Comparison of ENCODE assay signal across 8 mouse cellular contexts in genomic region chr2:25396597-25396983, GRCm38 (mm10). TPM values are rescaled to one million over a fixed set of nuclear protein-coding genes. Genes with fewer than 3 reads are reported as not detected.
DNase-seq lines count a peak whose midpoint lies in the region; ATAC-seq lines count a peak whose summit lies in the region.
"Had no signal": no experiment of that assay in that cellular context is flagged by ENCODE, and none has a peak within 500 bp of the region (broad histone marks: within the 10 kb centered on the region; RNA-seq: fewer than 3 reads in every experiment).

No protein-coding gene starts in this region.

- peaks cover 13% of the 10 kb centered on the region for H3K4me1 ChIP-seq in lung, embryonic 16.5 days (replicated peaks; ENCODE audit: control insufficient read depth, insufficient read depth, low read length)
- H3K4me1 ChIP-seq in stomach, embryonic 14.5 days (ENCODE audit: control insufficient read depth, insufficient read depth, low read length), result peaks cover 17% of the 10 kb centered on the region; the same call in 1 of the 2 replicates

- intact Hi-C loops in heart, postnatal 36 days (cut with DNase I), result loop anchor here (5.0 kb wide), 1 partner anchor 114 kb away; no protein-coding TSS in a partner anchor

- no peaks in the 10 kb centered on the region for H3K36me3 ChIP-seq in lung, embryonic 16.5 days (ENCODE audit: control insufficient read depth, insufficient read depth, low read length)
- H3K36me3 ChIP-seq in stomach, embryonic 14.5 days (ENCODE audit: control insufficient read depth, insufficient read depth, low read length), result no peaks in the 10 kb centered on the region

- H3K4me3 ChIP-seq in lung, embryonic 16.5 days (ENCODE audit: low read length), result peak overlapping the region; percentile 52; the same call in 1 of the 2 replicates
- peak overlapping the region; percentile 36 for H3K4me3 ChIP-seq in stomach, embryonic 14.5 days (ENCODE audit: low read depth, low read length)

- 29% methylated on average over 3 of the region's 3 CpGs for WGBS in lung, embryonic 16.5 days
- WGBS in stomach, embryonic 14.5 days, result 42% methylated on average over 3 of the region's 3 CpGs

- no peak overlapping the region for H3K27ac ChIP-seq in lung, embryonic 16.5 days (ENCODE audit: low read length)
- no peak overlapping the region for H3K27ac ChIP-seq in stomach, embryonic 14.5 days (ENCODE audit: low read length)

- no peak for DNase-seq in lung, postnatal 10 days
- peak; percentile 69 to 78 for DNase-seq in cerebellum, postnatal 36 days
- DNase-seq in heart, postnatal 36 days, result peak; percentile 58 to 63
- no peak for DNase-seq in spleen, postnatal 36 days (ENCODE audit: low spot score in 2 of 2)
- no peak for DNase-seq in right cerebral cortex, postnatal 14 days

- no peaks in the 10 kb centered on the region for H3K9me3 ChIP-seq in lung, embryonic 16.5 days (ENCODE audit: control insufficient read depth, low read length)
- no peaks in the 10 kb centered on the region for H3K9me3 ChIP-seq in stomach, embryonic 14.5 days (ENCODE audit: control insufficient read depth, low read depth, low read length)

- peak overlapping the region; percentile 88 for H3K4me2 ChIP-seq in lung, embryonic 16.5 days (ENCODE audit: low read depth, low read length)
- peak overlapping the region; percentile 73 for H3K4me2 ChIP-seq in stomach, embryonic 14.5 days (replicated peaks; ENCODE audit: low read depth, low read length)

- H3K27me3 ChIP-seq in lung, embryonic 16.5 days (ENCODE audit: control insufficient read depth, insufficient read depth, low read depth, low read length), result peaks cover 44% of the 10 kb centered on the region
- peaks cover 22% of the 10 kb centered on the region; the same call in 1 of the 2 replicates for H3K27me3 ChIP-seq in stomach, embryonic 14.5 days (ENCODE audit: control insufficient read depth, insufficient read depth, low read length)

- no peak overlapping the region; the same call in 1 of the 2 replicates for H3K9ac ChIP-seq in lung, embryonic 16.5 days (ENCODE audit: low read length)
- H3K9ac ChIP-seq in stomach, embryonic 14.5 days (replicated peaks; ENCODE audit: low read depth, low read length), result no peak overlapping the region

- ATAC-seq in lung, embryonic 16.5 days (ENCODE audit: low read depth), result no peak
- ATAC-seq in stomach, embryonic 14.5 days (ENCODE audit: insufficient number of reproducible peaks, insufficient read depth, low FRiP score, low read depth), result no peak

RNA-seq across cellular contexts. Expression of gene Entpd2, which starts 0.9 kb away (rescaled TPM):
- polyA plus RNA-seq in lung, embryonic 16.5 days (2015; fragmentation: Nextera tagmentation; extraction: Ambion mirVana), result 3.6 and 4.8 TPM in 2 replicates
- 10 to 100 TPM; 14.5 to 15.4 TPM for total RNA-seq in heart, postnatal 36 days (2021)
- polyA plus RNA-seq in stomach, embryonic 14.5 days (2014; fragmentation: Nextera tagmentation; extraction: Ambion mirVana), result 8.0 and 9.0 TPM in 2 replicates
- polyA plus RNA-seq: limb, embryonic 11.5 days had no signal

RNA-seq across cellular contexts. Expression of gene Npdc1, which starts 2.6 kb away (rescaled TPM):
- polyA plus RNA-seq in lung, embryonic 16.5 days (2015; fragmentation: Nextera tagmentation; extraction: Ambion mirVana), result 31.6 and 36.5 TPM in 2 replicates
- 10 to 100 TPM; 27.3 to 27.8 TPM for total RNA-seq in heart, postnatal 36 days (2021)
- polyA plus RNA-seq in stomach, embryonic 14.5 days (2014; fragmentation: Nextera tagmentation; extraction: Ambion mirVana), result 48.3 and 53.7 TPM in 2 replicates

RNA-seq across cellular contexts. Expression of gene Sapcd2, which starts 24.5 kb away (rescaled TPM):
- 39.0 and 39.3 TPM in 2 replicates for polyA plus RNA-seq in lung, embryonic 16.5 days (2015; fragmentation: Nextera tagmentation; extraction: Ambion mirVana)
- total RNA-seq in heart, postnatal 36 days (2021), result under 1 TPM; 0.46 to 0.56 TPM
- polyA plus RNA-seq in stomach, embryonic 14.5 days (2014; fragmentation: Nextera tagmentation; extraction: Ambion mirVana), result 31.3 and 36.4 TPM in 2 replicates

RNA-seq across cellular contexts. Expression of gene Fut7, which starts 26.5 kb away (rescaled TPM):
- polyA plus RNA-seq in lung, embryonic 16.5 days (2015; fragmentation: Nextera tagmentation; extraction: Ambion mirVana), result 0.10 and 0.15 TPM in 2 replicates
- total RNA-seq in heart, postnatal 36 days (2021), result under 1 TPM; 0.27 to 0.36 TPM
- polyA plus RNA-seq in stomach, embryonic 14.5 days (2014; fragmentation: Nextera tagmentation; extraction: Ambion mirVana), result 0.12 TPM in 1 of 2 replicates, not detected in the other
- polyA plus RNA-seq: limb, embryonic 11.5 days had no signal

RNA-seq across cellular contexts. Expression of gene Uap1l1, which starts 31.1 kb away (rescaled TPM):
- polyA plus RNA-seq in lung, embryonic 16.5 days (2015; fragmentation: Nextera tagmentation; extraction: Ambion mirVana), result 18.8 and 20.2 TPM in 2 replicates
- 1 to 10 TPM; 6.7 to 8.6 TPM for total RNA-seq in heart, postnatal 36 days (2021)
- polyA plus RNA-seq in stomach, embryonic 14.5 days (2014; fragmentation: Nextera tagmentation; extraction: Ambion mirVana), result 21.9 and 27.2 TPM in 2 replicates

Comparison
In these comparisons a context has a peak if more than half of its experiments do, and no peak if none do; other contexts are left out.
1. DNase-seq: peak in cerebellum, postnatal 36 days (2 of 2) and heart, postnatal 36 days (2 of 2); none in lung, postnatal 10 days (single experiment), spleen, postnatal 36 days (0 of 2) and right cerebral cortex, postnatal 14 days (single experiment).